Mouse (Mus musculus) embryonic facial prominence, embryonic 11.5 days (tissue): Measurements from ENCODE around the gene Ctu2. TPM values are rescaled to one million over a fixed set of nuclear protein-coding genes. Genes with fewer than 3 reads are reported as not detected.

Source experiments
- ATAC-seq: fragments of 200-750 bp; cut with Nextera tagmentation; replicated peaks from 2 replicates; pipeline ENCODE4 v1.8.0; 2017; ENCODE audit warnings: low read depth; ENCODE audit not compliant: insufficient number of reproducible peaks, low FRiP score, low TSS enrichment
- DNase-seq: peaks from one replicate; pipeline ENCODE4 v3.0.0-alpha.2; 2015; ENCODE audit warnings: low spot score
- H3K27ac ChIP-seq: fragments of 300-500 bp; sonication (generic); replicated peaks from 2 replicates; pipeline ENCODE4 v1.5.1; 2014; ENCODE audit warnings: mild to moderate bottlenecking, low read depth, low read length, control low read depth
- H3K27me3 ChIP-seq: fragments of 300-500 bp; sonication (generic); 2 replicates; pipeline ENCODE4 v1.6.1; 2014; ENCODE audit warnings: mild to moderate bottlenecking, low read length, moderate library complexity, mixed read lengths; ENCODE audit not compliant: control insufficient read depth, insufficient read depth
- H3K36me3 ChIP-seq: fragments of 300-500 bp; sonication (generic); replicated peaks from 2 replicates; pipeline ENCODE4 v1.6.1; 2014; ENCODE audit warnings: low read depth, mild to moderate bottlenecking, low read length, moderate library complexity, mixed read lengths; ENCODE audit not compliant: control insufficient read depth, insufficient read depth
- H3K4me1 ChIP-seq: fragments of 300-500 bp; sonication (generic); 2 replicates; pipeline ENCODE4 v1.6.1; 2014; ENCODE audit warnings: low read length, mixed read lengths; ENCODE audit not compliant: control insufficient read depth, insufficient read depth
- H3K4me2 ChIP-seq: fragments of 300-500 bp; sonication (generic); 2 replicates; pipeline ENCODE4 v1.6.1; 2014; ENCODE audit warnings: low read depth, mild to moderate bottlenecking, control low read depth, low read length, moderate library complexity
- H3K4me3 ChIP-seq: fragments of 300-500 bp; sonication (generic); 2 replicates; pipeline ENCODE4 v1.5.1; 2014; ENCODE audit warnings: low read depth, low read length, control low read depth
- H3K9ac ChIP-seq: fragments of 300-500 bp; sonication (generic); replicated peaks from 2 replicates; pipeline ENCODE4 v1.6.1; 2014; ENCODE audit warnings: mild to moderate bottlenecking, control low read depth, low read length
- H3K9me3 ChIP-seq: fragments of 300-500 bp; sonication (generic); replicated peaks from 2 replicates; pipeline ENCODE4 v1.6.1; 2016; ENCODE audit warnings: mild to moderate bottlenecking, low read length, inconsistent platforms, mixed read lengths; ENCODE audit not compliant: control insufficient read depth
- WGBS: fragments of 180-500 bp; shearing (Covaris S2); extraction: QIAGEN DNeasy Blood & Tissue Kit; methylation state at CpG from one replicate; pipeline ENCODE4 v1.1.7; 2014; 5-methylcytosine and 5-hydroxymethylcytosine counted together
- polyA plus RNA-seq: library from polyadenylated mRNA; unstranded; fragments of >200 nt; fragmentation: Nextera tagmentation; extraction: Ambion mirVana; gene quantifications from 2 replicates; pipeline ENCODE4 v1.2.1, GENCODE M21; 2014

The Ctu2 gene
- polyA plus RNA-seq, 1 experiment from 2014 or later: 66.8 TPM

DNA sequence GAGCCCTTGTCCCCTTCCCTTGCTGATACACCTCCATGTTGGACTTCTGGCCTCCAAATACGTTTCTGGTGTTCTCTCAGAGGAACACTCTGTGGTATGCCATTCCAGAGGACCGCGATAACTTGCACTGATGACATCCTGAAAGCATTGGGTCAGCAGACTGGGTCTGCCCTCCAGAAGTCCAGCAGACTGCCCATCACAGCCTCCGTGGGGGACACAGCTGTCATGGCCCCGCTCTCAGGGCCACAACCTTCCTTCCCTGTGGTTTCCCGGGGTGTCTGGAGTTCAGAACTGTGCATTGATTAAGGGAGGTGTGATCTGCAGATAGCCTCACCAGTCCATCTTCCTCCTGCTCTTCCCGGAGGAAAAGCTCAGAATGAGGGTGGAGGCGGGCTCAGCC, 13.4 kb upstream of the Ctu2 start:
- Histone ChIP-seq H3K9ac (no peak overlapping the region), H3K27ac (no peak overlapping the region)
- WGBS: 74% methylated on average over 8 of the region's 8 CpGs

GRCm38 (mm10) chr8:122463651-122464640, 12.0 kb upstream of the Ctu2 start:
- H3K9me3 ChIP-seq: no peaks in the 10 kb centered on the region
- H3K4me3 ChIP-seq: no peak overlapping the region
- ATAC-seq (no peak), DNase-seq (no peak)
- no peaks in the 10 kb centered on the region; the same call in 1 of the 2 replicates for H3K36me3 ChIP-seq
- WGBS: 53% methylated on average over 12 of the region's 12 CpGs
- peaks cover 19% of the 10 kb centered on the region for H3K27me3 ChIP-seq
- peaks cover 8% of the 10 kb centered on the region for H3K4me1 ChIP-seq
- H3K4me2 ChIP-seq: no peak overlapping the region
- no peak overlapping the region for H3K9ac ChIP-seq
- no peak overlapping the region for H3K27ac ChIP-seq

More for the DNA sequence above, 13.4 kb upstream of the Ctu2 start:
- ATAC-seq: no peak
- no peak for DNase-seq
- Histone ChIP-seq H3K4me1 (peaks cover 8% of the 10 kb centered on the region), H3K4me3 (no peak overlapping the region), H3K36me3 (no peaks in the 10 kb centered on the region), H3K9me3 (no peaks in the 10 kb centered on the region), H3K27me3 (peaks cover 19% of the 10 kb centered on the region), H3K4me2 (no peak overlapping the region)

DNA sequence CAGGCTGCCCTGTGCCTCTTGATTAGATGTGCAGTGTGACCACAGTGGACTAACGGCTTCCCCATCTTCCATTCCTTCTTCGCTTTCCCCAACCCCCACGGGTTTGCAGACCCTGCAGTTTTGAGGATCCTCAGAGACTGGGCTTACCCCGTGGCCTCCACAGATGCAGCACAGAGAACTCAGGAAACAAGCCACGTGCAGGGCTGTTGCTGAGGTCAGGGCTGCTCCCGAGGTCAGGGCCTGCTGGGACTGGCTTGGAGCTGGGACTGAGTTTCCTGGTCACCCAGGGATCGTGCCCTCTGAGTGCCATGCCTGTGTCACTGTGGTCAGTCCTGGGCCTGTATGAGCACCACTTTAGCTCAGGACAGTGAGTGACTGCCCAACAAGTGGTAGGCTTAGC, 11.0 kb upstream of the Ctu2 start:
- ATAC-seq: no peak
- H3K4me3 ChIP-seq: no peak overlapping the region
- no peak overlapping the region for H3K27ac ChIP-seq
- H3K27me3 ChIP-seq: peaks cover 13% of the 10 kb centered on the region
- no peaks in the 10 kb centered on the region; the same call in 1 of the 2 replicates for H3K36me3 ChIP-seq
- no peak for DNase-seq
- H3K4me2 ChIP-seq: no peak overlapping the region
- H3K4me1 ChIP-seq: peaks cover 8% of the 10 kb centered on the region
- WGBS: 60% methylated on average over 7 of the region's 7 CpGs
- no peak overlapping the region for H3K9ac ChIP-seq
- H3K9me3 ChIP-seq: no peaks in the 10 kb centered on the region

GRCm38 (mm10) chr8:122467816-122468215, 8.1 kb upstream of the Ctu2 start:
- 90% methylated on average over 13 of the region's 13 CpGs for WGBS

DNA sequence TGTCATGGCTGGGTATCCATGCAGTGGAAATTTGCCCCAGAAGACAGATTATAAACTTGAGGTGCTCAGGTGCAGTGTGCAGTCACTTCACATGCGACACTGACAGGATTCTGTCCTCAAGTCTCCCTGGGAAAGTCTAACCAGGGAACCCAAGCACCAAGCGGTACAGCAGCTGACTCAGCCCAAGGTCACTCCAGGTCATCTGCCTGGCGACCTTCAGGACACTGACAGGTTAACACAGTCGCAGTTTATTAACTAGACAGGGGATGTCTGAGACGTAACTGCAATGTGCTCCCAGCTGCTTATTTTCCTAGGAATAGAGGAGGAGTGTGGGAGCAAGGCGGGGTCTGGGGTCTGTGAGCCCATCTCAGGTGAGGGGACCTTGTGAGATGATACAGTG, 6.5 kb upstream of the Ctu2 start:
- 79% methylated on average over 6 of the region's 6 CpGs for WGBS
- Histone ChIP-seq H3K36me3 (no peaks in the 10 kb centered on the region; the same call in 1 of the 2 replicates), H3K4me2 (no peak overlapping the region)

More at GRCm38 (mm10) chr8:122467816-122468215, 8.1 kb upstream of the Ctu2 start:
- no peaks in the 10 kb centered on the region; the same call in 1 of the 2 replicates for H3K36me3 ChIP-seq
- H3K9me3 ChIP-seq: no peaks in the 10 kb centered on the region
- no peak overlapping the region for H3K27ac ChIP-seq
- H3K9ac ChIP-seq: no peak overlapping the region
- ATAC-seq (no peak), DNase-seq (no peak)
- no peak overlapping the region for H3K4me2 ChIP-seq
- no peaks in the 10 kb centered on the region for H3K4me1 ChIP-seq
- no peaks in the 10 kb centered on the region for H3K27me3 ChIP-seq
- H3K4me3 ChIP-seq: no peak overlapping the region

DNA sequence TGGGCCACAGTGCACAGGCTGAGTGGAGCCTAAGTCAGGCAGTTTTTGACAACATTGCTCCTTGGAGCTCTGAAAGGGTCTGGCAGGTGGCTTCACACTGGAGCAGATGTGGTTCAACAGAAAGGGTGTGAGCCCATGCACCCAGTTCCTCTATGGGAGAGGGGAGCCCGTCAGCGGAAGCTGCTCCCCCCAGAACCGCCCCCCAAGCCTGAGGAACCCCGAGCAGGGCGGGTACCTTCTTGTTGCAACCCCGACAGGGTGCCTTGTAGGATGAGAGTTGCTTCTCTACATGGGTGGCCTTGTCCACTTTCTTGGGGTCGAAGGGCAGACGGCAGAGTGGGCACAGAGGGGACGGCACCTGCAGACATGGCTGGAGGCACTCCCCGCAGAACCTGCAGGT, 6.0 kb upstream of the Ctu2 start:
- no peak overlapping the region for H3K27ac ChIP-seq
- H3K9ac ChIP-seq: no peak overlapping the region
- H3K36me3 ChIP-seq: no peaks in the 10 kb centered on the region; the same call in 1 of the 2 replicates
- no peak for DNase-seq
- WGBS: 84% methylated on average over 10 of the region's 10 CpGs
- no peak overlapping the region for H3K4me2 ChIP-seq
- H3K27me3 ChIP-seq: no peaks in the 10 kb centered on the region
- H3K9me3 ChIP-seq: no peaks in the 10 kb centered on the region
- ATAC-seq: no peak
- H3K4me3 ChIP-seq: no peak overlapping the region
- H3K4me1 ChIP-seq: no peaks in the 10 kb centered on the region; the same call in 1 of the 2 replicates

More for the DNA sequence above, 6.5 kb upstream of the Ctu2 start:
- Histone ChIP-seq H3K4me1 (no peaks in the 10 kb centered on the region), H3K9ac (no peak overlapping the region), H3K27me3 (no peaks in the 10 kb centered on the region), H3K27ac (no peak overlapping the region), H3K4me3 (no peak overlapping the region), H3K9me3 (no peaks in the 10 kb centered on the region)
- no peak for DNase-seq
- ATAC-seq: no peak

DNA sequence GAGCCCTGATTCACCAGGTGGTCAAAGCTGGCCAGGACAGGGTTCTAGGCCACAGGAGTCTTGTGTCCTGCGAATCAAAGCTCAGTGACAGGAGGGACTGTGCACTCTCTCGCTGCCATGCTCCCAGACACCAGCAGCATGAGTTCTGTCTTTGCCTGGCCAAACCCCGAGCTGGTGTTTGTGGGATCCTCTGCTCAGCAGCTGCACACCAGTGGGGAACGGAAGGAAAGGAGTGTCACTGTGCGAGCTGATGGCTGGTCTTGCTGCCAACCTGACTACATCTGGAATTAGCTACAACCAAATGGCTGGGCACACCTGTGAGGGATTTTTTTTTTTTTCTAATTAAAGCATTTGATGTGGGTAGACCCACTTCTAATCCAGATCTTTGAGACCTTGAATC, 5.3 kb upstream of the Ctu2 start:
- no peak for DNase-seq
- no peak overlapping the region for H3K27ac ChIP-seq
- WGBS: 90% methylated on average over 5 of the region's 5 CpGs
- no peaks in the 10 kb centered on the region for H3K27me3 ChIP-seq
- no peak overlapping the region for H3K9ac ChIP-seq
- no peak overlapping the region for H3K4me3 ChIP-seq
- ATAC-seq: no peak
- no peaks in the 10 kb centered on the region for H3K9me3 ChIP-seq
- H3K36me3 ChIP-seq: no peaks in the 10 kb centered on the region; the same call in 1 of the 2 replicates
- H3K4me1 ChIP-seq: no peaks in the 10 kb centered on the region; the same call in 1 of the 2 replicates
- H3K4me2 ChIP-seq: no peak overlapping the region

GRCm38 (mm10) chr8:122473911-122474421, 2.0 kb upstream of the Ctu2 start:
- ATAC-seq (no peak), DNase-seq (no peak)
- H3K9ac ChIP-seq: no peak overlapping the region
- no peaks in the 10 kb centered on the region; the same call in none of the 2 replicates for H3K36me3 ChIP-seq
- H3K27me3 ChIP-seq: no peaks in the 10 kb centered on the region
- no peak overlapping the region for H3K4me2 ChIP-seq
- H3K9me3 ChIP-seq: no peaks in the 10 kb centered on the region
- no peak overlapping the region for H3K4me3 ChIP-seq
- H3K4me1 ChIP-seq: peaks cover 3% of the 10 kb centered on the region
- no peak overlapping the region for H3K27ac ChIP-seq
- 89% methylated on average over 8 of the region's 8 CpGs for WGBS
